Mouse (Mus musculus): ENCODE measurements around the gene Slc8b1.

Gene Slc8b1

GRCm38 (mm10) chr5:120510982-120511642 lies at the start of gene Slc8b1:
TSS of gene Slc8b1 (plus strand) at chr5:120511168.
- peak; percentile 74 for DNase-seq

- DNase-seq, result no peak
Measured at GRCm38 (mm10) chr5:120461902-120462301, 49.1 kb upstream of the Slc8b1 start.

GRCm38 (mm10) chr5:120464321-120464720 lies 46.6 kb upstream of the Slc8b1 start:
- DNase-seq, result peak; percentile 51

- no peak for DNase-seq
Measured at GRCm38 (mm10) chr5:120465062-120465461, 45.9 kb upstream of the Slc8b1 start.

- no peak for DNase-seq
Measured at GRCm38 (mm10) chr5:120465860-120466259, 45.1 kb upstream of the Slc8b1 start.

GRCm38 (mm10) chr5:120467026-120467425 lies 43.9 kb upstream of the Slc8b1 start:
- DNase-seq, result no peak

GRCm38 (mm10) chr5:120468336-120468735 lies 42.6 kb upstream of the Slc8b1 start:
- no peak for DNase-seq

GRCm38 (mm10) chr5:120468830-120469229 lies 42.1 kb upstream of the Slc8b1 start:
- no peak for DNase-seq

GRCm38 (mm10) chr5:120471538-120471937 lies 39.4 kb upstream of the Slc8b1 start:
- DNase-seq, result no peak

GRCm38 (mm10) chr5:120472770-120473169 lies 38.2 kb upstream of the Slc8b1 start, which contains the start of gene Sdsl:
TSS of gene Sdsl (minus strand) at chr5:120472810.
- DNase-seq, result no peak

GRCm38 (mm10) chr5:120473361-120473760 lies 37.6 kb upstream of the Slc8b1 start:
- DNase-seq, result no peak

- no peak for DNase-seq
Measured at GRCm38 (mm10) chr5:120475861-120476260, 35.1 kb upstream of the Slc8b1 start.

GRCm38 (mm10) chr5:120476296-120476695 lies 34.7 kb upstream of the Slc8b1 start, which contains the start of gene Sds:
TSS of gene Sds (plus strand) at chr5:120476526.
- no peak for DNase-seq

- DNase-seq, result no peak
Measured at GRCm38 (mm10) chr5:120477993-120478392, 33.0 kb upstream of the Slc8b1 start.

- DNase-seq, result no peak
Measured at GRCm38 (mm10) chr5:120479538-120479937, 31.4 kb upstream of the Slc8b1 start.

- DNase-seq, result no peak
Measured at GRCm38 (mm10) chr5:120481205-120481604, 29.8 kb upstream of the Slc8b1 start.

GRCm38 (mm10) chr5:120483399-120483798 lies 27.6 kb upstream of the Slc8b1 start:
- DNase-seq, result no peak

GRCm38 (mm10) chr5:120487844-120488243 lies 23.1 kb upstream of the Slc8b1 start:
- DNase-seq, result no peak

- DNase-seq, result peak; percentile 60
Measured at GRCm38 (mm10) chr5:120490679-120491192, 20.2 kb upstream of the Slc8b1 start.

- peak; percentile 57 for DNase-seq
Measured at GRCm38 (mm10) chr5:120492437-120492836, 18.5 kb upstream of the Slc8b1 start.

- no peak for DNase-seq
Measured at GRCm38 (mm10) chr5:120493440-120493839, 17.5 kb upstream of the Slc8b1 start.

GRCm38 (mm10) chr5:120493873-120494395 lies 17.0 kb upstream of the Slc8b1 start:
- no peak for DNase-seq

- no peak for DNase-seq
Measured at GRCm38 (mm10) chr5:120495064-120495702, 15.8 kb upstream of the Slc8b1 start.

- DNase-seq, result no peak
Measured at GRCm38 (mm10) chr5:120495703-120496226, 15.2 kb upstream of the Slc8b1 start.
